Mouse (Mus musculus) bone marrow macrophage, adult 2 months (primary cell): ENCODE measurements around the gene Acoxl. TPM values are rescaled to one million over a fixed set of nuclear protein-coding genes. Genes with fewer than 3 reads are reported as not detected.

Source experiments
- H3K27ac ChIP-seq: 2 replicates; pipeline ENCODE4 v1.5.1; 2012; ENCODE audit warnings: low read depth, low read length; ENCODE audit not compliant: insufficient read depth
- H3K4me1 ChIP-seq: 2 replicates; pipeline ENCODE4 v1.6.1; 2012; ENCODE audit warnings: low read length; ENCODE audit not compliant: control insufficient read depth, insufficient read depth
- H3K4me3 ChIP-seq: 2 replicates; pipeline ENCODE4 v1.5.1; 2012; ENCODE audit warnings: mild to moderate bottlenecking, low read length, moderate library complexity; ENCODE audit not compliant: insufficient read depth
- CTCF ChIP-seq: IDR thresholded peaks from 2 replicates; pipeline ENCODE4 v1.5.1; 2012; ENCODE audit warnings: low read depth, mild to moderate bottlenecking, low read length, moderate library complexity
- POLR2A ChIP-seq: IDR thresholded peaks from 2 replicates; pipeline ENCODE4 v1.6.1; 2012; ENCODE audit warnings: mild to moderate bottlenecking, low read depth, low read length, borderline replicate concordance
- polyA plus RNA-seq: library from polyadenylated mRNA; stranded (reverse); fragments of >200 nt; gene quantifications from 2 replicates; pipeline ENCODE4 v1.2.4, GENCODE M21; 2012; ENCODE audit not compliant: missing spikeins, insufficient read depth, insufficient read length

Acoxl gene
- polyA plus RNA-seq, 1 experiment: not detected

DNA sequence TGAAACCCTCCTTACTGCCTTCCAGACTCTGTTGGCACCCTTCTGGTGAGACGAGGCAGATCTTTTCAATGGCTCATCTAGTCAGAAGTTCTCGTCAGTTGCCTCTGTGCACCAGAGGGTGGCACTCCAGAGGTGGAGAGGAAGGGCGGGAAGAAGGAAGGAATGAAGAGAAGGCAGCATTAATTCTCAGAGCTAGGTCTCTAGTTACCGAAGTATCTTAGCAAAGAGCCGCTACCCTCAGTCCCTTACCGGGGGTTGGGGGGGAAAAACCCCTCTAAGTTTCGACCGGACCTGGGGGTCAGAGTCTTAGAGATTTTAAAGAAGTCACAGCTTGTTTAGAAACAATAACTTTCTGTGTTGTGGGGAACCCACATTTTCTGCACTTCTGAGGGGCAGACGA, 283.8 kb downstream of the Acoxl start:
- Histone ChIP-seq H3K4me3 (peak overlapping the region; percentile 60), H3K27ac (no peak overlapping the region), H3K4me1 (peaks cover 5% of the 10 kb centered on the region)
- TF ChIP-seq CTCF (peak; percentile 60), POLR2A (no peak)

GRCm38 (mm10) chr2:128122891-128123771, 284.5 kb downstream of the Acoxl start:
- TF ChIP-seq POLR2A (no peak), CTCF (peak; percentile 11; the same call in 1 of the 2 replicates)
- Histone ChIP-seq H3K4me1 (peaks cover 5% of the 10 kb centered on the region), H3K4me3 (peak overlapping the region; percentile 60)

DNA sequence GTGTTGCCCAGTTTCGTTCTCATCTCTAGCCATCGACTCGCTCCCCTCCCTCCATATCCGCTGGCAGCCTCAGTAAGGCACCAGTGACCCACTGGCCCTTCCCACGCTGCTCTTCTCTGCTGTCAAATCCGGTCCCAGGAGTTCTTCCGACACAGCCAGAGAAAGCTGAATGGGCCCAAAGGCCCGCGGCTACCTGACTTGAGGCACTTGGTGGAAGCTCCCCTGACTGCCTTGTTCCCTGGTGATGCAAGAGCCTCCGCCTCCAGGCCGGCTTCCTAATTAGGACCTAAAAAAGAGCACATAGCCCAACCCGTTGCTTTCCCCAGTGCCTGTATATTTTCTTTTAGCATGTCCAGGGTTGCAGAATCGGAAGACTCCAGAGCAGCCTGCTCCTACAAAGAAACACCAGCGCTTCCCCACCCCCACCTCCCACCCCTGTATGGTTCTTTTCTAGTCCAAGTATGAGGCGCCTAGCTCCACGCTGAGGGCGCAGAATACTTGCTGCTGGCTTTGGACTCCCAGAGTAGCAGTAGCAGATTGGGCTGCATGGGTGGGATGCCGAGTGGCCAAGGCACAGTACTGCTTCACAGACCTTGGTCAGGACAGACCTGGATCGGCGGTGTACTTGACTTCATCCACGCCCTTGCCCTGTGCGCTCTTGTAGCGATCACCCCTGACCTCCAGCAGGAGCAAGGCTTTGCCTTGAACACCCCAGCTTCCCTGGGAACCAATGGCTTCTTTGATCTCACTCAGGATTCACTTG, 285.4 kb downstream of the Acoxl start:
- Histone ChIP-seq H3K4me3 (peak overlapping the region; percentile 60), H3K4me1 (peaks cover 11% of the 10 kb centered on the region)
- TF ChIP-seq POLR2A (no peak), CTCF (no peak)

More at GRCm38 (mm10) chr2:128122891-128123771, 284.5 kb downstream of the Acoxl start:
- no peak overlapping the region for H3K27ac ChIP-seq

GRCm38 (mm10) chr2:128124693-128125092, 286.0 kb downstream of the Acoxl start:
- H3K27ac ChIP-seq: no peak overlapping the region
- TF ChIP-seq POLR2A (no peak), CTCF (no peak)
- peaks cover 11% of the 10 kb centered on the region for H3K4me1 ChIP-seq
- peak overlapping the region; percentile 60 for H3K4me3 ChIP-seq

More for the DNA sequence above, 285.4 kb downstream of the Acoxl start:
- H3K27ac ChIP-seq: no peak overlapping the region

- Histone ChIP-seq H3K4me3 (peak within 1 kb of the TSS; percentile 82), H3K4me1 (peaks cover 11% of the 10 kb centered on the region), H3K27ac (peak within 1 kb of the TSS; percentile 63)
- TF ChIP-seq CTCF (0 out of 2 replicates have a peak, but pooled peaks have one; percentile 9), POLR2A (peak; percentile 86; the same call in 1 of the 2 replicates)
These were observed 287.2 kb downstream of the Acoxl start, which contains the start of gene Bcl2l11 for GRCm38 (mm10) chr2:128125635-128126470. Bcl2l11 (plus strand) TSS chr2:128126038.

GRCm38 (mm10) chr2:128126591-128127051, 287.9 kb downstream of the Acoxl start:
- H3K4me1 ChIP-seq: peaks cover 11% of the 10 kb centered on the region
- H3K4me3 ChIP-seq: peak overlapping the region; percentile 82
- TF ChIP-seq CTCF (no peak), POLR2A (no peak)
- peak overlapping the region; percentile 63 for H3K27ac ChIP-seq

DNA sequence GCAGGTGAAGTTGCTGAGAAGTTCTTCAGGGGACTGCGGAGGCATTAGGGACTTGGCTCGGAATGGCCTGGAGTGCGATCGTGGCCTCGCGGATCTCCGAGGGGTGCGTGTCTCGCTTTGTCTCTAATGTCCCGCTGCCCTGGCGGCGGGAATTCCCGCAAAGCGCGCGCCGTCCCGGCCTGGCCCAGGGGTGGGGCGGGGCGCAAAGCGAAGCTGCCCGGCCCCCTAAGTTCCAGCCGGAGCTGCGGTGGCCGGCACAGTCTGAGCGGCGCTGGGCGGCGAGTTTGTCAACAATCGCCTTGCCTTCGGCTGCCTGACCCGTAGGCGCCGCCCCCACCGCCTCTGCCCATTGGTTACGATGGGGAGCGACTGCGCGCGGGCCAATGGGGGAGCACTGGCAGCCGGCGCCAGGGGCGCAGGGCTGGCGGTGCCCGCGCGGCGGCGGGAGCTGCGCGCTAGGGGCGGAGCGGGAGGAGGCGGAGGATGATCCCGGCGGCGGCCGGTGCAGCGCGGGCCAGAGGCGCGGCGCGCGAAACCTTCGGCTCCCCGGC, 288.5 kb downstream of the Acoxl start:
- Histone ChIP-seq H3K27ac (peak overlapping the region; percentile 63), H3K4me1 (peaks cover 11% of the 10 kb centered on the region), H3K4me3 (peak overlapping the region; percentile 82)
- TF ChIP-seq CTCF (no peak), POLR2A (no peak)

DNA sequence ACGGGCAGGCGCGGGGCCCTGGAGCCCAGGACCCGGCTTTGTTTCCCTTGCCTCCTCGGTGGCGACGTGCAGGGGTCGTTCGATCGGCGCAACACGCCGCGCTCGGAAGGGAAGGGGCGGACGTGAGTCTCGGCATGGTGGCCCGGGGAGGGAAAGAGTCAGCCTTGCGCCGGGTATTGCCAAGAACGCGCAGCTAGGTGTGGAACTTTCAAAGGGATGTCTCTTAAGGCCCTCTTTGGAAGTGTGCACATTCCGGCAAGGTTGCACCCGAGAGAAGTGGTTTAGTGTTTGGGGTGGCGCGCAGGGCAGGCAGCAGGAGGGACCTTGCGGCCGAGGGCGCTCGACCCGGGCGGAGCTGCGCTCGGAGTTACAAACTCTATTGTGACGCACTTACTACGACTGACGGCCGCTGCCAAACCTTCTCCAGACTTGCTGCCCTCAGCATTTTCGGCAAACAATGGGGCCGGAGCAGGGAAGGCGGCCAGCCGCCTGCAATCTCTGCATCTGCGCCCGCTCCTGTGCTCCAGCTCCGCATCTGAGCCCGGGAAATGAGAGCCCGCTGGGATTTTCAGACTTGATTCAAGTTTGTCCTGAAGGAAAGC, 289.1 kb downstream of the Acoxl start:
- peak overlapping the region; percentile 62 for H3K4me3 ChIP-seq
- H3K4me1 ChIP-seq: peaks cover 14% of the 10 kb centered on the region

GRCm38 (mm10) chr2:128128532-128128931, 289.9 kb downstream of the Acoxl start:
- Histone ChIP-seq H3K27ac (no peak overlapping the region), H3K4me1 (peaks cover 21% of the 10 kb centered on the region), H3K4me3 (peak overlapping the region; percentile 62)
- TF ChIP-seq CTCF (no peak), POLR2A (no peak)

More for the DNA sequence above, 289.1 kb downstream of the Acoxl start:
- H3K27ac ChIP-seq: peak overlapping the region; percentile 57
- TF ChIP-seq CTCF (no peak), POLR2A (no peak)
